Mouse (Mus musculus): ENCODE data around the gene Olfr878. TPM values are rescaled to one million over a fixed set of nuclear protein-coding genes. Genes with fewer than 3 reads are reported as not detected.

Olfr878 gene
- not detected for total RNA-seq (2023)

GRCm38 (mm10) chr9:37917540-37917939 lies at the start of gene Olfr878:
TSS of gene Olfr878 (plus strand) at chr9:37917840.

GRCm38 (mm10) chr9:37896661-37897060 lies 21.0 kb upstream of the Olfr878 start, which contains the start of gene Olfr145:
TSS of gene Olfr145 (plus strand) at chr9:37896724.

Other genes with a start within 250 kb of the Olfr878 start
- gene Panx3, start 248.6 kb upstream of the Olfr878 start, total RNA-seq (2023) = not detected
- not detected for gene Olfr160, start 201.6 kb upstream of the Olfr878 start, total RNA-seq (2023)
- gene Olfr874, start 172.7 kb upstream of the Olfr878 start, total RNA-seq (2023) = not detected
- not detected for gene Olfr875, start 146.0 kb upstream of the Olfr878 start, total RNA-seq (2023)
- not detected for gene Olfr876, start 114.8 kb upstream of the Olfr878 start, total RNA-seq (2023)
- gene Olfr877, start 63.6 kb upstream of the Olfr878 start, total RNA-seq (2023) = not detected
- gene Olfr145, start 21.1 kb upstream of the Olfr878 start, total RNA-seq (2023) = not detected
- gene Olfr881, start 74.0 kb downstream of the Olfr878 start, total RNA-seq (2023) = not detected
- gene Olfr883, start 108.0 kb downstream of the Olfr878 start, total RNA-seq (2023) = not detected
- not detected for gene Olfr884, start 128.7 kb downstream of the Olfr878 start, total RNA-seq (2023)
- not detected for gene Olfr885, start 143.5 kb downstream of the Olfr878 start, total RNA-seq (2023)
- gene Olfr887, start 166.2 kb downstream of the Olfr878 start, total RNA-seq (2023) = not detected
- not detected for gene Olfr888, start 190.3 kb downstream of the Olfr878 start, total RNA-seq (2023)
- gene Olfr889, start 197.4 kb downstream of the Olfr878 start, total RNA-seq (2023) = not detected
- not detected for gene Olfr890, start 224.7 kb downstream of the Olfr878 start, total RNA-seq (2023)